Mouse (Mus musculus) heart, postnatal 0 days (tissue): ENCODE results near the gene Dhx37. TPM values are rescaled to one million over a fixed set of nuclear protein-coding genes. Genes with fewer than 3 reads are reported as not detected.

Experiments
- ATAC-seq: fragments of 200-750 bp; cut with Nextera tagmentation; 2 replicates; pipeline ENCODE4 v1.8.0; 2017; ENCODE audit warnings: low read depth, moderate number of reproducible peaks, moderate library complexity; ENCODE audit not compliant: insufficient read depth
- DNase-seq: peaks from one replicate; pipeline ENCODE4 v3.0.0-alpha.2; 2016; ENCODE audit warnings: low spot score
- H3K27ac ChIP-seq: fragments of 300-500 bp; sonication (generic); 2 replicates; pipeline ENCODE4 v1.5.1; 2014; ENCODE audit warnings: low read depth, mild to moderate bottlenecking
- H3K27me3 ChIP-seq: fragments of 300-500 bp; sonication (generic); 2 replicates; pipeline ENCODE4 v1.6.1; 2014; ENCODE audit warnings: low read length, mixed read lengths; ENCODE audit not compliant: control insufficient read depth, insufficient read depth
- H3K36me3 ChIP-seq: fragments of 300-500 bp; sonication (generic); replicated peaks from 2 replicates; pipeline ENCODE4 v1.6.1; 2014; ENCODE audit warnings: low read length, mixed read lengths; ENCODE audit not compliant: control insufficient read depth, insufficient read depth
- H3K4me1 ChIP-seq: fragments of 300-500 bp; sonication (generic); 2 replicates; pipeline ENCODE4 v1.6.1; 2014; ENCODE audit warnings: antibody characterized with exemption; ENCODE audit not compliant: control insufficient read depth, insufficient read depth
- H3K4me2 ChIP-seq: fragments of 300-500 bp; sonication (generic); 2 replicates; pipeline ENCODE4 v1.6.1; 2014; ENCODE audit warnings: low read depth, mild to moderate bottlenecking, low read length, moderate library complexity
- H3K4me3 ChIP-seq: fragments of 300-500 bp; sonication (generic); 2 replicates; pipeline ENCODE4 v1.5.1; 2014; ENCODE audit warnings: low read depth, low read length
- H3K9ac ChIP-seq: fragments of 300-500 bp; sonication (generic); replicated peaks from 2 replicates; pipeline ENCODE4 v1.6.1; 2014; ENCODE audit warnings: low read depth, low read length, mixed read lengths
- H3K9me3 ChIP-seq: fragments of 300-500 bp; sonication (generic); replicated peaks from 2 replicates; pipeline ENCODE4 v1.6.1; 2016; ENCODE audit warnings: low read length; ENCODE audit not compliant: control insufficient read depth
- CTCF ChIP-seq: IDR thresholded peaks from 2 replicates; pipeline ENCODE4 v1.5.1; 2016; ENCODE audit warnings: antibody characterized with exemption, control low read depth, low read depth
- EP300 ChIP-seq: IDR thresholded peaks from 2 replicates; pipeline ENCODE4 v1.6.1; 2016; ENCODE audit warnings: antibody characterized with exemption, low read depth
- WGBS: fragments of 180-500 bp; shearing (Covaris S2); extraction: QIAGEN DNeasy Blood & Tissue Kit; methylation state at CpG from one replicate; pipeline ENCODE4 v1.1.7; 2014; 5-methylcytosine and 5-hydroxymethylcytosine counted together
- polyA plus RNA-seq: library from polyadenylated mRNA; unstranded; fragments of >200 nt; fragmentation: Nextera tagmentation; extraction: Ambion mirVana; gene quantifications from 2 replicates; pipeline ENCODE4 v1.2.1, GENCODE M21; 2015
- total RNA-seq: library from RNA; depleted of rRNA; stranded (reverse); fragments of >200 nt; gene quantifications from 2 replicates; pipeline ENCODE4 v1.2.3, GENCODE M21; 2014; ENCODE audit warnings: low replicate concordance

Dhx37 gene
- total and polyA plus RNA-seq, 2 experiments from 2014 or later = 5.9 to 6.8 TPM

DNA sequence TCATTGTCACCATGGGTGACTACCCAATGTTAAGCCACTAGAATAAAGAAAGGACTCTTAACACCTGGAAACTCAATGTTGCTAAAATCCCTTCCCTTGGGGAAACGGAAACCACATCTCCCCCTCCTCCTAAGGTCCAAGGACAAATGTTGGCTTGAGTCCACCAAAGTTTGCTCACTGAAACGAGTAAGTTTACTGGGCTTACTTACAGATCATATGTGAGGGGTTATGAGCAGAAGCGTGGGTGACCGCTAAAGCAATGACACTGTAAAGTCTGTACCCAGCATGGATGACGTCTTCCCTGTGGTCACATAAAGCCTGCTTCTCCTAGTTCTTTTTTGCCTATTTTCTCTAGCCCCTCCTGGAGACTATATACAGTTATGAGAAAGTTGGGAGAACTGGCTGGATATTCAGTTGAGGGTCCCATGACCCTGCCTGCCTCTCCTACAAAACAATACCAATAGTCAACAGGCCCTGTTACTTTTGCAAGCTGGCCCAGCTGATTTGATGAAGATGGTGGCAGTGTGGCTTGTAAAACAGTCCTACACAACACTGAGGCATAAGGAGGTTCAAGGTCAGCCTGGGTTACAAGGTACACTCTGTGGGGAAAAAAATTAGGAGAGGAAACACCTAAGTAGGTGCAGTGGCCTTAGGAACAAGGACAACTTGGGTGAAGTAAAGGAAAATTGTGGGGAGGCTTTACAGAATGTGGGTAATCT, 51.8 kb downstream of the Dhx37 start:
- Histone ChIP-seq H3K4me3 (no peak overlapping the region), H3K4me2 (no peak overlapping the region), H3K9me3 (no peaks in the 10 kb centered on the region), H3K27me3 (no peaks in the 10 kb centered on the region), H3K36me3 (peaks cover 17% of the 10 kb centered on the region), H3K9ac (no peak overlapping the region), H3K27ac (no peak overlapping the region), H3K4me1 (no peaks in the 10 kb centered on the region)
- DNase-seq = no peak
- no peak for ATAC-seq
- 69% methylated on average over 5 of the region's 5 CpGs for WGBS
- TF ChIP-seq EP300 = no peak
- TF ChIP-seq CTCF = no peak

DNA sequence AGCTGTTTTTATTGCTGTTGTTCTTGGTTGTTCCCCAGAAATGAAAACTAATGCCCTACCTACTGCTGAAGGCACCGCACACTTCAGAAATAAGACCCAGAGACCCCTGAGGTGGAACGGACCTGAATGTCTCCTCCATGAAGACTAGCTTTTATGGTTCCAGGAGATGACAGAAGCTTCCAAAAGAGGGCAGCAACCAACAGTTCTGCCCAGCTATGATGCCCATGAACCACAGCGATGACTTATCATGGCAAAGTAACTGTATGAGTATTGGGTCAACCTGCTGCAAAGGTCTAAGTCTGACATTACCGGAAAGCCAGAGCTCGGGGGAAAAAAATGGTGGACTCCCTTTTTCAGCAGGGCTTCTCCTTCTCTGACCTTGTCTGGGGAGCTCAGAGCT, 55.0 kb downstream of the Dhx37 start:
- H3K4me1 ChIP-seq = no peaks in the 10 kb centered on the region
- TF ChIP-seq EP300 = no peak
- TF ChIP-seq CTCF = peak; percentile 45
- DNase-seq (no peak), ATAC-seq (no peak)
- peaks cover under 1% of the 10 kb centered on the region; the same call in 1 of the 2 replicates for H3K9me3 ChIP-seq
- 75% methylated on average over 5 of the region's 5 CpGs for WGBS
- no peak overlapping the region for H3K27ac ChIP-seq
- no peaks in the 10 kb centered on the region for H3K36me3 ChIP-seq
- H3K27me3 ChIP-seq = no peaks in the 10 kb centered on the region
- no peak overlapping the region for H3K4me2 ChIP-seq
- no peak overlapping the region for H3K4me3 ChIP-seq
- no peak overlapping the region for H3K9ac ChIP-seq

GRCm38 (mm10) chr5:125377214-125377613, 56.7 kb downstream of the Dhx37 start:
- Histone ChIP-seq H3K9ac (no peak overlapping the region), H3K27me3 (no peaks in the 10 kb centered on the region), H3K36me3 (no peaks in the 10 kb centered on the region), H3K9me3 (peaks cover 5% of the 10 kb centered on the region; the same call in 1 of the 2 replicates), H3K4me3 (no peak overlapping the region), H3K4me1 (no peaks in the 10 kb centered on the region), H3K27ac (no peak overlapping the region), H3K4me2 (no peak overlapping the region)
- TF ChIP-seq EP300 (no peak), CTCF (no peak)
- ATAC-seq (no peak), DNase-seq (no peak)
- WGBS = 63% methylated on average over 7 of the region's 7 CpGs

- ATAC-seq (no peak), DNase-seq (no peak)
- Histone ChIP-seq H3K4me3 (no peak overlapping the region), H3K36me3 (no peaks in the 10 kb centered on the region), H3K27me3 (no peaks in the 10 kb centered on the region), H3K4me1 (no peaks in the 10 kb centered on the region), H3K27ac (no peak overlapping the region), H3K9ac (no peak overlapping the region), H3K4me2 (no peak overlapping the region), H3K9me3 (peaks cover 5% of the 10 kb centered on the region; the same call in 1 of the 2 replicates)
- WGBS = 74% methylated on average over 2 of the region's 2 CpGs
- TF ChIP-seq CTCF (no peak), EP300 (no peak)
Measured at GRCm38 (mm10) chr5:125375871-125376270, 58.0 kb downstream of the Dhx37 start.

GRCm38 (mm10) chr5:125372027-125372426, 61.9 kb downstream of the Dhx37 start:
- H3K27ac ChIP-seq = no peak overlapping the region
- no peak overlapping the region for H3K4me2 ChIP-seq
- no peaks in the 10 kb centered on the region for H3K27me3 ChIP-seq
- TF ChIP-seq EP300 (no peak), CTCF (no peak)
- no peak for ATAC-seq
- H3K4me3 ChIP-seq = no peak overlapping the region
- no peak for DNase-seq
- 48% methylated on average over 4 of the region's 4 CpGs for WGBS
- no peaks in the 10 kb centered on the region for H3K36me3 ChIP-seq
- no peak overlapping the region for H3K9ac ChIP-seq
- H3K4me1 ChIP-seq = no peaks in the 10 kb centered on the region
- H3K9me3 ChIP-seq = peaks cover 5% of the 10 kb centered on the region; the same call in 1 of the 2 replicates
